Mouse (Mus musculus): ENCODE results near the gene Plcb1. TPM values are rescaled to one million over a fixed set of nuclear protein-coding genes. Genes with fewer than 3 reads are reported as not detected.

The Plcb1 gene
- polyA plus RNA-seq (2012; rRNA removed): 1.8 and 2.7 TPM in 2 replicates

DNA sequence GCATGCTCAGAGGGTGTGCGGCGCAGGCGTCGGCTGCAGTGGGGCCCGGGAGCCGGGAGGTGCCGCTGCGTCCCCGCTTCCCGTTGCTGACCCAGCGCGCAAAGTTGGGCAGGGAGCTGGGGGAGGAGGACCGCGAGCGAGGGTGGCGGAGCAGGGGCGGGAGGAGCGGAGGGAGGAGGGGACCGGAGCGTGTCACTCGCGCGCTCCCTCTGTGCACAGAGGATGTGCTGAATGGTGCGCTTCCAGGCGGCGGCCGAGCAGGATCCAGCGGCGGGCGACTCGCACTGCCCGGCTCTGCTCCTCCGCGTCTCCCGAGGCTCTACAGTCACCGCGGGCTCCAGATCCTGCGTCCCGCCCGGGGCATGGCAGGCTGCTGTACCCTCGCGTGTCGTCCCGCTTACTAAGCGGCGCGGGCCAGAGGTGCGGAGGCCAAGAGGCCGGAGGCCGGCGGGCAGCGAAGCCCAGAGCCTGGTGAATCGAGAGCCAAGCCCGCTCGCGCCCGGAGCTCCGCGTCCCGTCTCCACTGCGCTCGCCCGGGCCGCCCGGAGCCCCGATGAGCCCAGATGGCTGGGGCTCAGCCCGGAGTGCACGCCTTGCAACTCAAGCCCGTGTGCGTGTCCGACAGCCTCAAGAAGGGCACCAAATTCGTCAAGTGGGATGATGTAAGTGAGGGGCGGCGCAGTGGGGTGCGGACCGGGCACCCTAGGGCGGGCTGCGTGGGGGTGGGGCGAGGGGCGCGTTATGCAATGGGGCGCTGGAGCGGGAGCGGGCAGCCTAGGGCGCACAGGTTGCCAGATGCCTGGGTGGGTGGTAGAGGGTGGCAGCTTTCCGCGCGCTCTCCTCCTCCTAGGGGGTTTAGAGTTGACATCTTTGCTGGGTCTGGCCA is at the start of gene Plcb1:
TSS of gene Plcb1 (plus strand) at position 98 of the 886 bp plus-strand sequence.

Other genes starting within 250 kb of the Plcb1 start
- not detected in 2 replicates for gene Hao1, start 231.7 kb upstream of the Plcb1 start, polyA plus RNA-seq (2012; rRNA removed)
- gene Tmx4, start 141.9 kb upstream of the Plcb1 start, polyA plus RNA-seq (2012; rRNA removed): 22.0 and 25.3 TPM in 2 replicates

All from central nervous system, embryonic 11.5 days (tissue).